Mouse (Mus musculus): ENCODE measurements around the gene Ncoa7.

DNA sequence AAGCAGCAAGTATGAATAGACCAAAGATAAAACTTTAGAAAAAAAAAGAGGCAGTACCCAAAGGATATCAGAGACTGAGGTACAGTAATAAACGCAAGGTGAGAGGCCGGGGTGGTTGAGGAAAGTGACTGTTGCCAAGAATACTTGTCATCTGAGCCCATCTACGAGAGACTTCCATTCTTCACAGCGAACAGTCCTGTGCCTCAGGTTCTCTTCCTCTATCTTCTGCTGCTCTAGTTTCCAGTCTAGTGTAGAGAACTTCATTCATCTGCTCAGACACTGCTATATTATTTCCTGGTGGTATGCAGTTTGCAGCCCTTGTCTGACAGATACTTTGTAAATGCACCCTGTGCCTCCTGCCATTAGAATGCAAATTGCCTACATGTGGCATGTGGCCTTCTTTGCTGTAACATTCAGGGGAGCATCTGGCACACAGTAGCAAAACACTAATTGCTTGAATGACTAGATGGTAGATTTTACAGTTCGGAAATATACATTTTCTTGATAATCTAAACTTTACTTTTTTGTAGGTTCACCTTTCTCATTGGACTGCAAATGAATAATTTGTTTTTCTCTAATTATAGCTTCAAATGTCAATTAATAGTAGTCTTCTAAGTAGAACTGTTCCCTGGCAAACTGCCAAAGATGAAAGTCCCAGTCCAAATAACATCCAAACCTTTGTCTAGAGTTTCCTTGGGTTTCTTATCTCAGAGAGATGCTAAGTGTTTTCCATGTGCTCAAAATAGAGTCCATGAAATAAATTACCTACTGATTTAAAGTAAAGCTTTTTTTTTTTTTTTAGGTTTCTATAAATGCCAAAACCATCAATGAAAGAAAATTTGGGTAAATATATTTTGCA lies 178.7 kb downstream of the Ncoa7 start:
- TF ChIP-seq POLR2A (IDR thresholded peaks at IDR 0.05; ENCODE audit: insufficient read depth, low read length), result no peak
- TF ChIP-seq CTCF (IDR thresholded peaks at IDR 0.05; ENCODE audit: low read depth, low read length), result no peak
- TF ChIP-seq EP300 (IDR thresholded peaks at IDR 0.05; ENCODE audit: insufficient read depth, low read depth, low read length), result no peak
